24 mouse cellular contexts compared by ENCODE assay signal in genomic region chr11:39255425-39255824, GRCm38 (mm10).
DNase-seq lines count a peak whose midpoint lies in the region; ATAC-seq lines count a peak whose summit lies in the region.
"Had no signal": no experiment of that assay in that cellular context is flagged by ENCODE, and none has a peak within 500 bp of the region (broad histone marks: within the 10 kb centered on the region; RNA-seq: fewer than 3 reads in every experiment).

No protein-coding gene starts in this region.

- H3K4me2 ChIP-seq in forebrain, embryonic 16.5 days (ENCODE audit: low read length), result no peak overlapping the region
- no peak overlapping the region for H3K4me2 ChIP-seq in forebrain, embryonic 15.5 days (replicated peaks)
- H3K4me2 ChIP-seq: embryonic facial prominence, embryonic 13.5 days; heart, embryonic 11.5 days; hindbrain, embryonic 12.5 days; hindbrain, embryonic 15.5 days had no signal

- no peak overlapping the region for H3K4me3 ChIP-seq in forebrain, embryonic 16.5 days (replicated peaks; ENCODE audit: low read length)
- no peak overlapping the region for H3K4me3 ChIP-seq in forebrain, embryonic 15.5 days
- H3K4me3 ChIP-seq: embryonic facial prominence, embryonic 10.5 days; embryonic facial prominence, embryonic 13.5 days; erythroblast, embryonic 14.5 days; gastrocnemius, adult 2 months; hindbrain, embryonic 12.5 days; hindbrain, embryonic 15.5 days had no signal

- no peaks in the 10 kb centered on the region for H3K27me3 ChIP-seq in forebrain, embryonic 16.5 days (replicated peaks; ENCODE audit: control insufficient read depth, insufficient read depth, low read length)
- H3K27me3 ChIP-seq in forebrain, embryonic 15.5 days, result no peaks in the 10 kb centered on the region
- H3K27me3 ChIP-seq: embryonic facial prominence, embryonic 13.5 days; hindbrain, embryonic 12.5 days; hindbrain, embryonic 15.5 days had no signal

- DNase-seq in layer of hippocampus, adult 9-11 months, result peak; percentile 5
- no peak for DNase-seq in layer of hippocampus, postnatal 25 days (ENCODE audit: extremely low spot score in 1 of 2, low spot score in 1 of 2)
- peak; percentile 30 for DNase-seq in brain, embryonic 18.5 days (ENCODE audit: low read depth, low spot score)
- DNase-seq in right cerebral cortex, adult 18-20 months, result no peak
- DNase-seq: adrenal gland, adult 2 months; adrenal gland, postnatal 14 days; cerebellum, adult 11-12 months; cerebellum, adult 8-10 months; cerebellum, postnatal 10 days; cerebellum, postnatal 36 days; embryo, embryonic 11 days; gastrocnemius, adult 2 months; gastrocnemius, postnatal 14 days; heart, adult 11 months; kidney, adult 11 months had no signal

- H3K36me3 ChIP-seq in forebrain, embryonic 16.5 days (ENCODE audit: control insufficient read depth, insufficient read depth), result no peaks in the 10 kb centered on the region
- no peaks in the 10 kb centered on the region for H3K36me3 ChIP-seq in forebrain, embryonic 15.5 days
- H3K36me3 ChIP-seq: embryonic facial prominence, embryonic 10.5 days; embryonic facial prominence, embryonic 13.5 days; hindbrain, embryonic 12.5 days; hindbrain, embryonic 15.5 days had no signal

- no peak overlapping the region for H3K9ac ChIP-seq in forebrain, embryonic 16.5 days (replicated peaks; ENCODE audit: low read depth, low read length)
- no peak overlapping the region for H3K9ac ChIP-seq in forebrain, embryonic 15.5 days (replicated peaks)
- H3K9ac ChIP-seq: embryonic facial prominence, embryonic 13.5 days; hindbrain, embryonic 12.5 days; hindbrain, embryonic 15.5 days had no signal

- no peaks in the 10 kb centered on the region for H3K4me1 ChIP-seq in forebrain, embryonic 16.5 days (replicated peaks; ENCODE audit: control insufficient read depth, insufficient read depth, low read length)
- no peaks in the 10 kb centered on the region for H3K4me1 ChIP-seq in forebrain, embryonic 15.5 days
- H3K4me1 ChIP-seq: embryonic facial prominence, embryonic 10.5 days; embryonic facial prominence, embryonic 13.5 days; hindbrain, embryonic 12.5 days; hindbrain, embryonic 15.5 days had no signal

- no peak overlapping the region for H3K27ac ChIP-seq in forebrain, embryonic 16.5 days (ENCODE audit: low read length)
- no peak overlapping the region for H3K27ac ChIP-seq in forebrain, embryonic 15.5 days (replicated peaks)
- H3K27ac ChIP-seq: embryonic facial prominence, embryonic 10.5 days; embryonic facial prominence, embryonic 13.5 days; gastrocnemius, adult 2 months; hindbrain, embryonic 12.5 days; hindbrain, embryonic 15.5 days had no signal

- ATAC-seq in forebrain, embryonic 16.5 days, result peak; percentile 67
- no peak for ATAC-seq in forebrain, embryonic 15.5 days (replicated peaks)
- ATAC-seq: CD4-positive, CD25-positive, alpha-beta regulatory T cell, adult 4 months had no signal

- H3K9me3 ChIP-seq in forebrain, embryonic 16.5 days (ENCODE audit: control insufficient read depth, low read length), result no peaks in the 10 kb centered on the region
- no peaks in the 10 kb centered on the region for H3K9me3 ChIP-seq in forebrain, embryonic 15.5 days
- H3K9me3 ChIP-seq: embryonic facial prominence, embryonic 10.5 days; embryonic facial prominence, embryonic 13.5 days; hindbrain, embryonic 12.5 days; hindbrain, embryonic 15.5 days had no signal

- 49% methylated on average over 1 of the region's 1 CpGs for WGBS in forebrain, embryonic 16.5 days
- WGBS in forebrain, embryonic 15.5 days, result 35% methylated on average over 1 of the region's 1 CpGs

Comparison
In these comparisons a context has a peak if more than half of its experiments do, and no peak if none do; other contexts are left out.
1. DNase-seq: peak in layer of hippocampus, adult 9-11 months (single experiment) and brain, embryonic 18.5 days (single experiment); none in layer of hippocampus, postnatal 25 days (0 of 2) and right cerebral cortex, adult 18-20 months (single experiment).